Mouse (Mus musculus) frontal cortex, postnatal 10 days (tissue): ENCODE data around the gene Tmem102.

Source experiments
- DNase-seq, 2 experiments: peaks; one replicate each; pipeline ENCODE4 v3.0.0; 2022; ENCODE audit warnings: low spot score in 2 of 2, mixed read lengths in 1 of 2

Gene Tmem102

DNA sequence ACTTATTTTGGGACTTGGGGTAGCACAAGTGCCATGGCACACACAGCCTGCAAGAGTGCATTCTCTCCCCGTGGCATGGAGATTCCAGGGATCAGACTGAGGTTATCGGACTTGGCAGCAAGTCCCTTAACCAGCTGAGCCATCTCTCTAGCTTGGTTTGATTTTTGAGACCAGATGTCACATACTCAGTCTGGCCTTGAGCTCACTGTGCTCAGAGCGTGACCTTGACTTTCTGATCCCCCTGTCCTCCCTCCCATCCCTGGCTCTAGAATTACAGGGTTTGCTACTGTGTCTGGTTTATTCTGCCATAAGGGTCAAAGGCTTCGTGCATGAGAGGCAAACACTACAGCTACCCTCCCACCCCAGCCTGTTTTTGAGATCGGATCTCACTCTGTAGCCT is 16.0 kb downstream of the Tmem102 start:
- DNase-seq = no peak

DNA sequence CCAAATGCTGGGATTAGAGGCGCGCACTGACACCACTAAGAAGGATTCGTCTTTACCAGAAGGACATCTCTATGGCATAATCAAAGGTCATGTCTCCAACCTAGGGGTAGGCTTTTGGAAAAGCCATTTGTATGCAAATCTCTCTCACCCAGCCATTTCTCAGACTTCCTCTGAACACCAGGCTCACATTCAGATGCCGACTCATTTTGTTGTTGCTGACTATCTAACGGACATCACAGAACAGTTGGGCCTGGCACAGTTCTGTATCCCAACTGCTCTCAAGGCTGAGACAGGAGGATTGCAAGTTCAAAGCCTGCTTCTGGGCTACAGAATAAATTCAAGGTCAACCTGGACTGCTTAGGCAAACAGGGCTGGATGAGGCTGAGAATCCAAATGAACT is 18.1 kb downstream of the Tmem102 start:
- no peak for DNase-seq

DNA sequence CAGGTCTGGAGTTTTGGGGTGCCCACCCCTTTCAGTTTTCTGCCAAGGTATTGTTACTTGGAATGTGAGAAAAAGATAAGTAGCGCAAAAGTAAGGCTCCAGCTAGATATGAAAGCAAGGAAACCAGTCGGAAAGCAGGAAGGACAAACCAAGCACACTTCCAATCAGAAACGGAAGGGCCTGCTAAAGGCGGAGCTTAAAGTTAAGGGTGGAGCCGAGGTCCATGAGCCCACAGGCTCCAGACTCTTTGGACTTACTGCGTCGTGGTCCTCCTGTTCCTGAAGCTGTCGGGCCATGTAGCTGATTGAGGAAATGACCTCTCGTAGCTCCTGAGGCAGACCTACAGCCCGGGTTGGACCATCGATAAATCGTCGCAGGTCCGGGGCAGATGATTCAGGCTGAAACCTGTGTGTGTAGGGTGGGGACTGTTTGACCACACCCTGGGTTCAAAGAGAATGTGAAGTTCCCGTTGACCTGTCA is 20.6 kb downstream of the Tmem102 start:
- no peak for DNase-seq

DNA sequence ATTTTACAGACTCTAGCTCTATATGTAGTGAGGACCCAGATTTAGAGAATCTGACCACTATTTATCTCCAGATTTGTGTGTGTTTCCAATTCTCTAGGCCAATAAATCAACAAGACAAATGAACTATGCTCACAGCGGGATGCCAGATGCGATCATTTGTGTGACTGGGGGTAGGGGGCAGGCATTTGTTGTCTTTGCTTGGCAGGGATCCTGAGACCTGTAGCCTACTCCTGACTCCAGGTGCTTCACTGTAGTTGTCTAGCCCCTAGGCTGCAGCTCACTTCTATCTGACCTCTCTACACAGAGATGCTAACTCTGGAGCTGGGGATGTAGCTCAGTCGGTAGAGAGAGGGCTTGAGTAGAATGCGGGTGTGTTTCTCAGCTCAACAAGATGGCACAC is 23.6 kb downstream of the Tmem102 start:
- DNase-seq = no peak

DNA sequence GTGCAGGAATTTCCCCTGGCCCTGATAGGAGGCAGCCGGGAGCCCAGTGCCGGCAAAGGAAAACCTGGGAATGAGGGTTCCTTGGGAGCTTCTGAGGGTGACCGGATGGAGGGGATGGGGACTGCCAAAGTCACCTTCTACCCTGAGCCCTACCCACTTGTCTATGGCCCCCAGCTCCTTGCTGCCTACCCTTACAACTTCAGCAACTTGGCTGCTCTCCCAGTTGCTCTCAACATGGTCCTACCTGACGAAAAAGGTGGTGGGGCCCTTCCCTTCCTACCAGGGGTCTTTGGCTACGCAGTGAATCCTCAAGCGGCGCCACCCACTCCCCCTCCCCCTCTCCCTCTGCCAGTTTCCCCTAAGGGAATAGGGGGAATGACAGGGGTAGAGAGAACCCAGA is 26.4 kb downstream of the Tmem102 start:
- no peak for DNase-seq

DNA sequence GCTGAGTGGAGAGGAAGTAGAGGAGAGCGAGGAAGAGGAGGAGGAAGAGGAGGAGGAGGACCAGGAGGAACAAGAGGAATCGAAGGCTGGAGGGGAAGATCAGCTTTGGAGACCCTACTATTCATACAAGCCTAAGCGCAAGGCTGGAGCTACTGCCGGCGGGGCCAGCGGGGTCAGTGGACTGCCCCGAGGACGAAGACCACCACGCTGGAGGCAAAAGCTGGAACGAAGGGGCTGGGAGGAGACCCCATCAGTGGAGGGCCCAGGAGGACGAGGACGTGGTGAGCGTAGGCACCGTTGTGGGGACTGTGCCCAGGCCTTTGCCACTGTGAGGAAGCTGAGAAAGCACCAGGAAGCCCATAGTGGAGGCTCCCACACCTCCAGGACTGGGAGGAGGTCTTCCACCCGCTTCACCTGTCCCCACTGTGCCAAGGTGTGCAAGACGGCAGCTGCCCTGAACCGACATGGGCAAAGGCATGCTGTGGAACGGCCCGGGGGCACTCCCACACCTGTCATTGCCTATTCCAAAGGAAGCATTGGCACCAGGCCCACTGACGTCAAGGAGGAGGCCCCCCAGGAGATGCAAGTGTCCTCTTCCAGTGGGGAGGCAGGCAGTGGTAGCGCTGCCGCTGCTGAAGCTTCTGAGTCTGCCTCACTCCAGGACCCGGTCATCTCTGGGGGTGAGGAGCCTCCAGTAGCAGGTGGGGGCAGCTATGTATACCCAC is 27.0 kb downstream of the Tmem102 start:
- no peak for DNase-seq

DNA sequence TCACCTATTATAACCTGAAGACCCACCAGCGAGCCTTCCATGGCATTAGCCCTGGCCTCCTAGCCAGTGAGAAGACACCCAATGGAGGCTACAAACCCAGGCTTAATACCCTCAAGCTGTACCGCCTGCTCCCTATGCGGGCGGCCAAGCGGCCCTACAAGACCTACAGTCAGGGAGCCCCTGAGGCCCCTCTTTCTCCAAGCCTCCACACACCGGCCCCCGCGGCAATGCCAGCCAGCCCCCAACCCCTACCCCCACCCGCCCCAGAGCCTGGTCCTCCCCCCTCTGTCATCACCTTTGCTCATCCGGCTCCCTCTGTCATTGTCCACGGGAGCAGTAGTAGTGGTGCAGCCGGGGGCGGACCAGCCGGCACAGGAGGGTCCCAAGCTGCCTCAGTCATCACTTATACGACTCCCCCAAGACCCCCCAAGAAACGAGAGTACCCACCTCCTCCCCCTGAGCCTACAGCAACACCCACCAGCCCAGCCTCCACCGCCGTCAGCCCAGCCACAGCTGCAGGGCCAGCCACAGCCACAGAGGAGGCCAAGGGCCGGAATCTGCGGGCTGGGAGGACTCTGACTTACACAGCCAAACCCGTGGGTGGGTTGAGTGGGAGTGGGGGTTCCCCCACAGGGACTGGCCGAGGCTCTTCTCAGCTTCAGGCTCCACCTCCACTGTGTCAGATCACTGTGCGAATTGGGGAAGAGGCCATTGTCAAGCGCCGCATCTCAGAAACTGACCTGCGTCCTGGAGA is 27.7 kb downstream of the Tmem102 start:
- DNase-seq = no peak

DNA sequence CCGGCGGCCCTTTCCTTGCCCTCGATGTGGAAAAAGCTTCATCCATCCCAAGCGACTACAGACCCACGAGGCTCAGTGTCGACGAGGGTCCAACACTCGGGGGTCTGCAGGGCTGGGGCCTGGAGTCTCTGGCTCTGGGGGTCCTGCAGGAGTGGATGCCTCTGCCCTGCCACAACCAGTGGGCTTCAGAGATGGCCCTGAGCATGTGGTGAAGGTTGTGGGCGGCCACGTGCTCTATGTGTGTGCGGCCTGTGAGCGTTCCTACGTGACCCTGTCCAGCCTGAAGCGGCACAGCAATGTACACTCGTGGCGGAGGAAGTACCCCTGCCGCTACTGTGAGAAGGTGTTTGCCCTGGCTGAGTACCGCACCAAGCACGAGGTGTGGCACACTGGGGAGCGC is 28.9 kb downstream of the Tmem102 start:
- DNase-seq = no peak

DNA sequence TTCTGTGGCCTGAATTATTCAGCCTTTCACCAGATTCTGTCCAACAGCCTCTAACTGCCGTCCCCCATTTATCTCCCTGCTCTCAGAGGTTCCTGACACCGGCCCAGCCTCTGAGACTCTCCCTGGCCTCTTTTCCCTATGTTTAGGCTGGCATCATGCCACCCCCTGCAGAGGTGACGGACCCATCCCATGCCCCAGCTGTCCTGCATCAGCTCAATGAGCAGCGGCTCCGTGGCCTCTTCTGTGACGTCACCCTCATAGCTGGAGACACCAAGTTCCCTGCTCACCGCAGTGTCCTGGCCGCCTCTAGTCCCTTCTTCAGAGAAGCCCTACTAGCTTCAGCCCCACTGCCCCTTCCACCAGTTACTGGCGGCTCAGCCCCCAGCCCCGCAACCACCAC is 29.7 kb downstream of the Tmem102 start:
- no peak for DNase-seq

DNA sequence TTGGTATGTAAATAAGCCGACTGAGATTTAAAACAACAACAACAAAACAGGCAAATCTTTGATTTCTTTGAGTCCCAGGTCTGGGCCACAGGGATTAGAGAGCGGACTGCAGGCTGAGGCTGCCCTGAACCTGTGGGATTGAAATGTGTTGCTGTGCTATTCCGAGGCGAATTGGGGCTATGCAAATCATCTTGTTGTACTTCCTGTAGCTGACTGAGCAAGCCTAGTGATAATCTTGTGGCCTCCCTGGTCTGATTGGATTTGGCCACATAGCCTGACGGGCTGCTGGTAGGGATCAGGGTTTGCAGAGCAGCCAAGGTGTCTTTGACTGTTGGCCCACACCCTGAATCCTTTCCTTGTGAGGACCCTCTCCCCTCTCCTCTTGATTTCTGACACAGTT is 30.5 kb downstream of the Tmem102 start:
- no peak for DNase-seq

DNA sequence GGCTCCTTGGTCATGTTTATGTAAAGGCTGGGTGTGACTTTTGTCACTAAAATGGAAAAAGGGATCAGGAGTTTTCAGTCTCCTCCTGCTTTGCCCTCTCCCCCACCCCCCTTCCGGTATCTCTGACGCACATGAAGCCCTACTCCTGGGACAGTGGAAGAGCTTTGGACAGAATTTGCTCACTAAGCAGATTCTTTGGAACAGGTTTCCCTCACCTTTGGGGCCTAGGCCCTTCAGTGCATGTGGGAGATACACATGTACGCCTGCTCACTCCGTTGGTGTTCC is 37.9 kb downstream of the Tmem102 start:
- no peak for DNase-seq

DNA sequence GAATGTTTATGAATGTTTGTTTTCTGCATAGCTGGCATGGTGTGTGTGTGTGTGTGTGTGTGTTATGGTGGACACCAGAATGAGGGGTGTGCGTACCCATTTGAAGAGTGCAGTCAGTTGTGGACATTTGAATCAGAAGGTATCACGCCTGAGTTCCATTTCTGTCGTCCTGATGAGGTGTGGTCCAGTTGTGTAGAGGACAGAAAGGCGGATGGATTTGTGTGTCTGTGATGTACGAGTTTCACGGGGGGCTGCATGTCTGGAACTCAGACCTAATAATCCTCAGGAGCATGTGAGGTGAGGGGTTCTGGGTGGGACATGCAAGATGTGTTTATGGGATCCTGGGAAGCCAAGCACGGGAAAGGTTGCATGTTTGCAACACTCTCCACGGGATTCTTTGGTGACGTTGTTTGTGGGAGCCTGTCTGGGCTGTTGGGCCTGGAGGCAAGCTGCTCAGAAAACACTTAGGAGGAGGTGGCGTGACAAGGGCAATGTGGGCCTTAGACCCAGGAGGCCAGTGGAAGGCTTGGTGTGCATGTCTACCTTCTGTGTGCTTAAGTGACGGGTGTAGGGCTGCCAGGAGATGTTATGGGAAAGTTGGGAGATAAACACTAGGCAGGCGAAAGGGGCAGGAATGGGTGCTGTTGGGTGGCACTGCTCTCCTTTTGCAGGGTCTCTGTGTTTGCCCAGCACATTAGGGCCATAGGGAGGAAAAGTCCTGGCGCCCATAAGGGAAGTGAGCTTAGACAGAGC is 38.4 kb downstream of the Tmem102 start:
- no peak for DNase-seq

DNA sequence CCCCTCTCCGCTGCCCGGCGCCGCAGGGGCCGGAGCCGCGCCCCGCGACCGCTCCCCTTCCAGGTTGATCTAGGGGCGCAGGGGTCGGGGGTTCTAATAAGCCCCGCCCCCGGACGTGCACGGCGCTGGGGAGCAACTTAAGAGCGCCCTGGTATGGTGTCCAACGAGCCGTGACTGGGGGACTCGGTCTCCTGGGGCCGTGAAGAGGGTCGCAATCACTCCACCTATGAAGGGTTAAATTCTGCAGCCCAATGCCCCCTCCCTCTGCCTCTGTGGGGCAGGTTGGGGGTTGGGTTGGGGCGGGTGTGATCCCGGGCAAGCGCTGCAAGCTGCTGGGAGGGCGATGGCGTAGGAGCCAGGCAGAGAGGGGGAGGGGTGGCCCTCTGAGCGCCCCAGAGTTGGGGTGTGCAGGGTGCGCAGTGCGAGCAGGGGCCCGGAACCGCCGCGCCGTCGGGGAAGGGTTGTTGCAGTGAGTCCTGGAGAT is 39.3 kb downstream of the Tmem102 start:
- peak; percentile 71 to 77 for DNase-seq

DNA sequence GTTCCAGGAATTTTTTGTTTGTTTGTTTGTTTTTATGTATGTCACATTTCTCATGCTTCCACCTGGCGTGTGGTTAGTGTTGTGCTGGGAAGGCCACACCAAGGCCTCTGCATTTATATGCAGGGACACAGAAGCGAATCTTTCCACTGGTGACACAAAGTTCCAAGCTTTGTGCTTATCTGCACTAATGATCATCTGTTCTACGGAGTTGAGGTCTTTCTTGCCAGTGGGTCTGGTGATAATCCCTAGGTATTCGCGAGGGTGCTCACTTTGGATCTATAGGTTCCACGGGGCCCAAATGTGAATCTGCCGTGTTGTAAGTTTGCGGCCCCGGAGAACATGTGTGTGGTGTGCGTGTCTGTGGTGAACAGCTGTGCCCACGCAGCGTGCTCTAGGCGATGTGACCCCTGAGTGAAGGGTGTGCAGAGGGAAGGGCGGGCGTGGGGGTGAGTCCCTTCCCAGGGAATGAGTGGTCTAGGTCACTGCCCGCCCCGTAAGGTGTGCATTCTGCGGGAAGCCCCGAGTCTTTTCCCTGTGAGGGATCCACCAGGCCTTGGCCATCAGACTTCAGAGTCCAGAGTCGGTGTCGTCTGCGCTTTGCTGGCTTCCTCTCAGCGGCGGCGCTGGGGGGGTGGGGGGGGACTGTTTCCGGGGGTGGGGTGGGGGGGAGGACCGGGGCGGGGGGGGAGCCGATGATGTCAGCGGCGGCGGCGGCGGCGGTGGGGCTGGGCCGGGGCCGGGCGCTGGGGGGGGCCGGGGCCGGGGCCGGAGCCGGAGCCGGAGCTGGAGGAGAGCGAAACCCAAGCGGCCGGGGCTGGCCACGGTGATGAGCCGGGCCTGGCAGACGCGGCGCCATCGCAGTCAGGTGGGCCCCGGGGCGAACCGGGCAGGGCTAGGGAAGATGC is 40.0 kb downstream of the Tmem102 start, which contains the start of gene Zbtb4:
Gene Zbtb4, plus strand, starts transcription at position 692 of the 905 bp plus-strand sequence.
- DNase-seq = peak in 1 of 2 experiments; percentile 32

DNA sequence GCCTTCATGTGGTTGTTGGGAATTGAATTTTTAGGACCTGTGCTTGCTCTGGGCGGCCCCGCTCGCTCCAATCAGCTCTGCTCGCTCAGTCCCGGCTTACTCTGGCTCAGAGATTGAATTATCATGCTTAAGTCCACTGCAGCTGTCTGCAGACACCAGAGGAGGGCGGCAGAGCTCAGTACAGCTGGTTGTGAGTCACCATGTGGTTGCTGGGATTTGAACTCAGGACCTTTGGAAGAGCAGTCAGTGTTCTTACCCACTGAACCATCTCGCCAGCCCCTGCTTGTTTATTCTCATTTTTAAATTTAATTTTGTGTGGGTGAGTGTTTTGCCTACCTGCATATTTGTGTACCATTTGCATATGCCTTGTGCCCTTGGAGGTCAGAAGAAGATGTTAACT is 41.9 kb downstream of the Tmem102 start:
- DNase-seq = no peak

DNA sequence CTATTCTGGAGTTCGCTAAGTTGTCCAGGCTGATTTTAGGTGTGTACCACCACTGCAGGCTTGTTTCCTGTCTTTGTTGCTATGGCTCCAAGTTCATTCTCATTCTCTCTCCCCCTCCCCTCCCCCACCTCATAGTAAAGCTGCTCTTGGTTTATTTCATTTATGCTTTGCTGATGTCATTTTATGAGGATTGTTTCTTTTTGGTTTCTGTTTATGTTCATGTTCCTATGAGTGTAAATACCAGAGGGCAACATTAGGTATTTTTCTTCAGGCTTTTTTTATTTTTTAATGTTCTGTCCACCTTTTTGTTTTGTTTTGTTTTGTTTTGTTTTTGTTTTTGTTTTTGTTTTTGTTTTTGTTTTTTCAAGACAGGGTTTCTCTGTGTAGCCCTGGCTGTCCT is 43.6 kb downstream of the Tmem102 start, which contains the start of gene Slc35g3:
Gene Slc35g3, minus strand, starts transcription at position 101 of the 400 bp plus-strand sequence.
- DNase-seq = no peak

DNA sequence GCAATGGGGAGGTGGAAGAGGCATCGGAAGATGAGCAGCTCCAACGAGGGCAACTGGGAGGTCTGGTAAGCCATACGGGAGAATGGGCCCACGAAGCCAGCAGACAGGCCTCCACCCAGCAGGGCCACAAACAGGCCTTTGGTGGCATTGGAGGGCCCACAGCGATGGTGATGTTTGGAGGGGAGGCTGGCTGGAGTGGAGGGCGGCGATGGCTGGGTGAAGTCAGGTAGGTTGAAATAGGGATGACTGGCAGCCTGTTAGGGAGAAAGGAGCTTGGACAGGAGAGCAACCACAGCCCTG is 44.6 kb downstream of the Tmem102 start:
- no peak for DNase-seq

DNA sequence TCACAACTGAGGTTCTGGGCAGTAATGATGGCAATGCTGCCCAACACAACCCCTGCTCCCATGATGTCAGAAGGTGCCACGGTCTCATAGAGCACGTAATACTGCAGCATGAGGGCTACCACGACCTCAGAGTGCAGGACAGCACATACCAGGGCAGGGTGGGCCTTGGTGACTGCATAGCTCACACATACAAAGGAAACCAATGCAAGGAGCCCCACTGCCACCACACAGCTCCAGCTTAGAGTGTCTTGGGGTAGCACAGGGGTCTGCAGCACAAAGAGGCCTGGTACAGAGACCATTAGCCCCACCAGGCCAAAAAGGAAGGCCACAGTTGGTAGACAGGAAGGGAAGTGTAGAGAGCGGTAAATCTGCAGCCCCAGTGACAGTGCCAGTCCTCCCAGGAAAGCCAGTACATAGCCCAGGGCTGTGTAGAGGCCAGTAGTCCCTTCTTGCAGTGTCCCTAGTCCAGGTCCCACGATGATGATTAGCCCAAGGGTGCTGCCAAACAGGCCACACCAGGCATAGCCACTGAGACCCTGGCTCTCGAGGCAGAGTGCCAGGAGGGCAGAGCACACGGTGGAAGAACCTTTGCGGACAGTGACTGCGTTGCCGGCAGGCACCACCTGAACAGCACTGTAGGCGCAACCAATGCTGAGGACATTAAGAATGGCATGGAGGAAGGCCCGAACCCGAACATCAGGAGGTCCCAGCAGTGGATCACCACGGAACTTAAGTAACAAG is 45.1 kb downstream of the Tmem102 start:
- no peak for DNase-seq

DNA sequence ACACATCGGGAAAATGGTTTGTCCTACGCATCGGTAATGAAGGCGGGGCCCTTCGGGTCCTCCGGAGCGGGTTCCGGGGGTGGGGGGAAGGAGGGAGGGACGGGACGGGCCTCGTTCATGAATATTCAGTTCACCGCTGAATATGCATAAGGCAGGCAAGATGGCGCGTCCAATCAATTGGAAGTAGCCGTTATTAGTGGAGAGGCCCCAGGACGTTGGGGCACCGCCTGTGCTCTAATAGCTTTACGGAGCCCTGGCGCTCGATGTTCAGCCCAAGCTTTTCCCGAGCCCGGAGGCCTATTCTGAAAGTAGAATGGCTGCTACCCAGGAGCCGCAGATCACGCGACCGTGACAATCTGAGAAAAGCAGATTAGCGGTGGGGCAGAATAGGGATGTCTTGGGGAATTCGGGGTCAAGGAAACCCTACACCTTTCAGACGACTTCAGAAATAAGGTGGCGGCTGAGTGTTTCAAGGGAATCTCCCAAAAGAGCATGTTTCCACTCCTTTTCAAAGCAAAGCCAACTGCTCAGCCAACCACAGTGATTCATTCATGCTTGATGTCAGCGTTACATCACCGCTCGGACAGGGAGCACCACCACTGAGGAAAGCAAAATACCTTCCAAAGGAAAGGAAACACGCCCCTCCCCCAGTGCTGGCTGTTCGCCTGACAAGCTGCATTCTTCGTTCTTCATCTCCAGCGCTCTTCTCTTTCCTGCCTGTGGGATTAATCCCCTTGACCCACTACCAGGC is 46.3 kb downstream of the Tmem102 start:
- DNase-seq = peak; percentile 81 to 82

DNA sequence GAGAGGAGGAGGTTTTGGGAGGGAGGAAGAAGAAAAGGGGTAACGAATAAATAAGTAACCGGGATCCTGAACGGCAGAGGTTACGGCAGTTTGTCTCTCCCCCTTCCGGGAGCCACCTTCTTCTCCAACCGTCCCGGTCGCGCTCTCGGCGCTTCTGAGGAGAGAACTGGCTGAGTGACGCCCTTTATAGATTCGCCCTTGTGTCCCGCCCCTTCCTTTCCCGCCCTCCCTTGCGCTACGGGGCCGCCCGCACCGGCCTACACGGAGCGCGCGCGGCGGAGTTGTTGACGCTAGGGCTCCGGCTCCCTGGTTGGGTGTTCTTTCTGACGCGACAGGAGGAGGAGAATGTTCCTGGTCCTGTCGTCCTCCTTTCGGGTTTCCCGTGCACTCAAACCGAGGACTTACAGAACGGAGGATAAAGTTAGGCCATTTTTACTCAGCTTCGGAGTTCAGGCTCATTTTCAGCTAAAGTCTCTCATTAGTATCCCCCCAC is 46.9 kb downstream of the Tmem102 start, which contains the start of gene Polr2a:
Gene Polr2a, minus strand, starts transcription at position 160 of the 493 bp plus-strand sequence.
- DNase-seq = peak; percentile 96 to 97
